Mouse (Mus musculus): ENCODE results near the gene Tor1aip1. TPM values are rescaled to one million over a fixed set of nuclear protein-coding genes. Genes with fewer than 3 reads are reported as not detected.

Tor1aip1 gene
- total and polyA plus RNA-seq, 3 experiments = 13.1 to 22.9 TPM; not detected in 1

- no peaks in the 10 kb centered on the region for H3K9me3 ChIP-seq (replicated peaks; ENCODE audit: insufficient read depth, low read length)
Observed at GRCm38 (mm10) chr1:156070106-156070505, 33.8 kb upstream of the Tor1aip1 start.

GRCm38 (mm10) chr1:156066133-156066532, 29.9 kb upstream of the Tor1aip1 start:
- H3K27ac ChIP-seq (ENCODE audit: control insufficient read depth, low read depth, low read length) = no peak overlapping the region
- peaks cover 2 to 6% of the 10 kb centered on the region in 2 experiments for H3K36me3 ChIP-seq (ENCODE audit: control insufficient read depth in 1 of 2, insufficient read depth in 2 of 2, low read length in 2 of 2)
- no peak for TF ChIP-seq ZC3H11A (IDR thresholded peaks at IDR 0.05; ENCODE audit: low read depth, low read length)
- no peak for TF ChIP-seq ELF1 (IDR thresholded peaks at IDR 0.05; ENCODE audit: low read depth, low read length)
- no peak for TF ChIP-seq SIN3A (IDR thresholded peaks at IDR 0.05; ENCODE audit: low read length)
- no peak for TF ChIP-seq GATA1 (IDR thresholded peaks at IDR 0.05; ENCODE audit: low read depth, low read length)
- TF ChIP-seq CHD1 (IDR thresholded peaks at IDR 0.05; ENCODE audit: low read depth, low read length) = no peak
- no peak for TF ChIP-seq MAX (IDR thresholded peaks at IDR 0.05; ENCODE audit: low read length)
- TF ChIP-seq EP300 (IDR thresholded peaks at IDR 0.05; ENCODE audit: low read depth in 1 of 2, low read length in 2 of 2) = no peak
- TF ChIP-seq RAD21 (IDR thresholded peaks at IDR 0.05; ENCODE audit: low read depth, low read length) = no peak
- TF ChIP-seq MEF2A (IDR thresholded peaks at IDR 0.05; ENCODE audit: extremely low read depth, insufficient replicate concordance, low read depth, low read length, poor library complexity, severe bottlenecking) = no peak
- no peak for TF ChIP-seq NRF1 (IDR thresholded peaks at IDR 0.05; ENCODE audit: insufficient read depth, low read depth, low read length, poor library complexity, severe bottlenecking)
- no peak for TF ChIP-seq MYC (IDR thresholded peaks at IDR 0.05; ENCODE audit: low read depth, low read length)
- no peak for TF ChIP-seq ZKSCAN1 (IDR thresholded peaks at IDR 0.05; ENCODE audit: low read depth, low read length)
- TF ChIP-seq ZNF384 (IDR thresholded peaks at IDR 0.05; ENCODE audit: low read depth, low read length) = no peak
- no peak for TF ChIP-seq ETS1 (IDR thresholded peaks at IDR 0.05; ENCODE audit: low read depth, low read length)
- DNase-seq (ENCODE audit: low read depth, low spot score) = no peak
- H3K4me3 ChIP-seq (ENCODE audit: control insufficient read depth in 1 of 2, insufficient read depth in 1 of 2, low read depth in 2 of 2, low read length in 2 of 2) = no peak overlapping the region
- peaks cover 0 to 3% of the 10 kb centered on the region in 2 experiments; a peak in 1 of 4 replicates for H3K4me1 ChIP-seq (ENCODE audit: control insufficient read depth in 1 of 2, insufficient read depth in 2 of 2, low read length in 2 of 2)
- H3K9ac ChIP-seq (ENCODE audit: control insufficient read depth, low read depth, low read length, poor library complexity, severe bottlenecking) = no peak overlapping the region
- no peaks in the 10 kb centered on the region for H3K27me3 ChIP-seq (ENCODE audit: control insufficient read depth in 1 of 2, insufficient read depth in 2 of 2, low read length in 2 of 2)
- H3K79me2 ChIP-seq (ENCODE audit: control insufficient read depth, insufficient read depth, low read length, poor library complexity) = no peaks in the 10 kb centered on the region
- H3K9me3 ChIP-seq (replicated peaks; ENCODE audit: insufficient read depth, low read length) = no peaks in the 10 kb centered on the region

More at GRCm38 (mm10) chr1:156070106-156070505, 33.8 kb upstream of the Tor1aip1 start:
- Histone ChIP-seq H3K27ac (ENCODE audit: control insufficient read depth, low read depth, low read length) (no peak overlapping the region), H3K4me3 (ENCODE audit: control insufficient read depth in 1 of 2, insufficient read depth in 1 of 2, low read depth in 2 of 2, low read length in 2 of 2) (no peak overlapping the region), H3K36me3 (ENCODE audit: control insufficient read depth in 1 of 2, insufficient read depth in 2 of 2, low read length in 2 of 2) (peaks cover 0 to 2% of the 10 kb centered on the region in 2 experiments), H3K79me2 (ENCODE audit: control insufficient read depth, insufficient read depth, low read length, poor library complexity) (no peaks in the 10 kb centered on the region), H3K9ac (ENCODE audit: control insufficient read depth, low read depth, low read length, poor library complexity, severe bottlenecking) (no peak overlapping the region), H3K4me1 (ENCODE audit: control insufficient read depth in 1 of 2, insufficient read depth in 2 of 2, low read length in 2 of 2) (peaks cover 0 to 3% of the 10 kb centered on the region in 2 experiments; a peak in 1 of 4 replicates), H3K27me3 (ENCODE audit: control insufficient read depth in 1 of 2, insufficient read depth in 2 of 2, low read length in 2 of 2) (no peaks in the 10 kb centered on the region)
- TF ChIP-seq POLR2AphosphoS2 (IDR thresholded peaks at IDR 0.05; ENCODE audit: low read length) (no peak), TCF12 (IDR thresholded peaks at IDR 0.05; ENCODE audit: low read depth, low read length) (no peak), RCOR1 (IDR thresholded peaks at IDR 0.05; ENCODE audit: low read depth, low read length) (no peak), E2F4 (IDR thresholded peaks at IDR 0.05; ENCODE audit: borderline replicate concordance, low read depth, low read length) (no peak), CHD2 (IDR thresholded peaks at IDR 0.05; ENCODE audit: low read length) (no peak), ELF1 (IDR thresholded peaks at IDR 0.05; ENCODE audit: low read depth, low read length) (no peak), BHLHE40 (IDR thresholded peaks at IDR 0.05; ENCODE audit: borderline replicate concordance, low read depth, low read length) (no peak), ZMIZ1 (IDR thresholded peaks at IDR 0.05; ENCODE audit: low read depth, low read length) (no peak), ZKSCAN1 (IDR thresholded peaks at IDR 0.05; ENCODE audit: low read depth, low read length) (no peak), SIN3A (IDR thresholded peaks at IDR 0.05; ENCODE audit: low read length) (no peak), POLR2AphosphoS5 (IDR thresholded peaks at IDR 0.05; ENCODE audit: borderline replicate concordance, low read depth, low read length) (no peak), MAFK (IDR thresholded peaks at IDR 0.05; ENCODE audit: borderline replicate concordance, low read depth, low read length) (no peak), TAL1 (IDR thresholded peaks at IDR 0.05; ENCODE audit: low read length) (no peak), POLR2A (IDR thresholded peaks at IDR 0.05; ENCODE audit: control insufficient read depth in 1 of 2, insufficient read depth in 1 of 2, low read depth in 1 of 2, low read length in 2 of 2, poor library complexity in 1 of 2) (no peak), HCFC1 (IDR thresholded peaks at IDR 0.05; ENCODE audit: low read depth, low read length) (no peak)
- no peak for DNase-seq (ENCODE audit: low read depth, low spot score)
